14 mouse cellular contexts compared by ENCODE assay signal in the genomic region with DNA sequence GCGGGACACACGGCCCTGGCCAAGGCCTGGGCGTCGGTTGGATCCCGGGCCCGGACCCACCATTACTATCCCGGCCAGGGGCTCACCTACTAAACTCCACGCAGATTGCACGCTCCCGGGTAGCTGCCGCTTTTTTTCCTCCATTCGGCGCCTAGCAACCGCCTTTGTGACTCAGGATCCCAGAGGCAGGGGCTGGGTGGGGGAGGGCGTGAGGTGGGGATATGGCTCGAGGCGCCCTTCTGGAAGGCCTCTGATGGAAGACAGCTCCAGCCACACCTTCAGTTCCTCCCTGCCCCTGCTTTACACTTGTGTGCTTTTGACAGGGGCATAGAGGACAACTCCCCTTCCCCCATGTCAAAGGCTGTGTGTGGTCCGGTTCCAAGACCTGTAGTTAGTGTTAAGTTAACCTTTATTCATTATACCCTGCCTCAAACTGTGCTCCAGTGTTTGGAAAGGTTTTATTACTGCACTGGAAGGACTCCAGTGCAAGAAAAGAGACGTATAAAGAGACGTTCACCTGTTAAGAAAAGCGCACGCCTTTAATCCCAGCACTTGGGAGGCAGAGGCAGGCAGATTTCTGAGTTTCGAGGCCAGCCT. TPM values are rescaled to one million over a fixed set of nuclear protein-coding genes. Genes with fewer than 3 reads are reported as not detected.
DNase-seq lines count a peak whose midpoint lies in the region; ATAC-seq and TF ChIP-seq lines count a peak whose summit lies in the region.
"Had no signal": no experiment of that assay in that cellular context is flagged by ENCODE, and none has a peak within 500 bp of the region (broad histone marks: within the 10 kb centered on the region; RNA-seq: fewer than 3 reads in every experiment).

Gene Fancd2os (minus strand): TSS at position 173 of the 597 bp plus-strand sequence.

- peaks cover 18% of the 10 kb centered on the region for H3K4me1 ChIP-seq in heart, embryonic 13.5 days
- peaks cover 8% of the 10 kb centered on the region for H3K4me1 ChIP-seq in stomach, embryonic 14.5 days (ENCODE audit: control insufficient read depth, insufficient read depth, low read length)
- 0 out of 2 replicates have a peak, but pooled peaks cover 2% of the 10 kb centered on the region for H3K4me1 ChIP-seq in stomach, postnatal 0 days (replicated peaks; ENCODE audit: control insufficient read depth, insufficient read depth)
- H3K4me1 ChIP-seq in kidney, postnatal 0 days (replicated peaks; ENCODE audit: insufficient read depth, low read length), result 0 out of 2 replicates have a peak, but pooled peaks cover 2% of the 10 kb centered on the region

- no peak within 1 kb of the TSS for H3K27ac ChIP-seq in heart, embryonic 13.5 days (replicated peaks)
- H3K27ac ChIP-seq in stomach, embryonic 14.5 days (ENCODE audit: low read length), result no peak within 1 kb of the TSS
- no peak within 1 kb of the TSS for H3K27ac ChIP-seq in stomach, postnatal 0 days (replicated peaks)
- no peak within 1 kb of the TSS for H3K27ac ChIP-seq in kidney, postnatal 0 days
- H3K27ac ChIP-seq: liver, embryonic 13.5 days had no signal

- H3K4me3 ChIP-seq in heart, embryonic 13.5 days, result no peak within 1 kb of the TSS
- no peak within 1 kb of the TSS for H3K4me3 ChIP-seq in stomach, embryonic 14.5 days (ENCODE audit: low read depth, low read length)
- H3K4me3 ChIP-seq in stomach, postnatal 0 days (ENCODE audit: low read depth, low read length), result no peak within 1 kb of the TSS
- H3K4me3 ChIP-seq in kidney, postnatal 0 days (replicated peaks; ENCODE audit: low read depth, low read length), result no peak within 1 kb of the TSS
- H3K4me3 ChIP-seq: liver, embryonic 13.5 days had no signal

- TF ChIP-seq EP300 in stomach, postnatal 0 days (optimal IDR thresholded peaks at IDR 0.05), result no peak

- no peak for DNase-seq in heart, postnatal 36 days
- DNase-seq in stomach, postnatal 0 days (ENCODE audit: low spot score), result no peak
- DNase-seq in kidney, postnatal 0 days (ENCODE audit: low spot score), result no peak
- peak; percentile 26 for DNase-seq in yolk sac, embryonic 10.5 days (ENCODE audit: low spot score)
- no peak for DNase-seq in gastrocnemius, postnatal 4 days (ENCODE audit: low spot score in 2 of 2)
- DNase-seq in frontal cortex, postnatal 14 days (ENCODE audit: low spot score in 2 of 2), result no peak
- DNase-seq: layer of hippocampus, postnatal 36 days; liver, embryonic 13.5 days; right cerebral cortex, adult 18-20 months had no signal

- no peaks in the 10 kb centered on the region for H3K9me3 ChIP-seq in heart, embryonic 13.5 days
- no peaks in the 10 kb centered on the region for H3K9me3 ChIP-seq in stomach, embryonic 14.5 days (ENCODE audit: control insufficient read depth, low read depth, low read length)
- H3K9me3 ChIP-seq in stomach, postnatal 0 days (ENCODE audit: control insufficient read depth, low read length), result no peaks in the 10 kb centered on the region
- no peaks in the 10 kb centered on the region for H3K9me3 ChIP-seq in kidney, postnatal 0 days (replicated peaks; ENCODE audit: low read length)
- H3K9me3 ChIP-seq: liver, embryonic 13.5 days had no signal

- 45% methylated on average over 23 of the region's 23 CpGs for WGBS in heart, embryonic 13.5 days
- WGBS in stomach, embryonic 14.5 days, result 48% methylated on average over 23 of the region's 23 CpGs
- WGBS in stomach, postnatal 0 days, result 43% methylated on average over 23 of the region's 23 CpGs
- WGBS in kidney, postnatal 0 days, result 45% methylated on average over 23 of the region's 23 CpGs

- H3K27me3 ChIP-seq in heart, embryonic 13.5 days (replicated peaks), result no peaks in the 10 kb centered on the region
- H3K27me3 ChIP-seq in stomach, embryonic 14.5 days (ENCODE audit: control insufficient read depth, insufficient read depth, low read length), result no peaks in the 10 kb centered on the region
- H3K27me3 ChIP-seq in stomach, postnatal 0 days (ENCODE audit: control insufficient read depth, insufficient read depth, low read length), result no peaks in the 10 kb centered on the region
- no peaks in the 10 kb centered on the region for H3K27me3 ChIP-seq in kidney, postnatal 0 days (ENCODE audit: insufficient read depth, low read length)
- H3K27me3 ChIP-seq: CH12.LX; liver, embryonic 13.5 days had no signal

- H3K4me2 ChIP-seq in heart, embryonic 13.5 days, result 0 out of 2 replicates have a peak within 1 kb of the TSS, but pooled peaks have one; percentile 3
- H3K4me2 ChIP-seq in stomach, embryonic 14.5 days (replicated peaks; ENCODE audit: low read depth, low read length), result 0 out of 2 replicates have a peak within 1 kb of the TSS, but pooled peaks have one; percentile 7
- no peak within 1 kb of the TSS for H3K4me2 ChIP-seq in stomach, postnatal 0 days (replicated peaks; ENCODE audit: low read depth)
- H3K4me2 ChIP-seq in kidney, postnatal 0 days (ENCODE audit: low read length), result 0 out of 2 replicates have a peak within 1 kb of the TSS, but pooled peaks have one; percentile 6
- H3K4me2 ChIP-seq: liver, embryonic 13.5 days had no signal

- no peak for TF ChIP-seq CTCF in stomach, postnatal 0 days (IDR thresholded peaks at IDR 0.05; ENCODE audit: low read depth)
- TF ChIP-seq CTCF in kidney, postnatal 0 days (IDR thresholded peaks at IDR 0.05; ENCODE audit: low read depth), result no peak

- peaks cover 15% of the 10 kb centered on the region; the same call in 1 of the 2 replicates for H3K36me3 ChIP-seq in heart, embryonic 13.5 days
- H3K36me3 ChIP-seq in stomach, embryonic 14.5 days (ENCODE audit: control insufficient read depth, insufficient read depth, low read length), result no peaks in the 10 kb centered on the region; the same call in 1 of the 2 replicates
- no peaks in the 10 kb centered on the region for H3K36me3 ChIP-seq in stomach, postnatal 0 days (ENCODE audit: control insufficient read depth, insufficient read depth, low read length)
- no peaks in the 10 kb centered on the region for H3K36me3 ChIP-seq in kidney, postnatal 0 days (ENCODE audit: insufficient read depth, low read length)

- ATAC-seq in heart, embryonic 13.5 days (ENCODE audit: extremely low read depth, insufficient number of reproducible peaks, low FRiP score, low TSS enrichment), result no peak
- ATAC-seq in stomach, embryonic 14.5 days (ENCODE audit: insufficient number of reproducible peaks, insufficient read depth, low FRiP score, low read depth), result no peak
- ATAC-seq in stomach, postnatal 0 days (ENCODE audit: low FRiP score, low TSS enrichment), result no peak
- ATAC-seq in kidney, postnatal 0 days (replicated peaks; ENCODE audit: low FRiP score, low read depth), result 0 out of 2 replicates have a peak, but pooled peaks have one; percentile 23

- intact Hi-C loops in heart, postnatal 36 days (cut with DNase I), result loop anchor here (5.0 to 10.0 kb wide), 2 partner anchors 68 to 276 kb away; partner anchors contain the start of genes Emc3, Fancd2 and Ogg1

- no peak within 1 kb of the TSS for H3K9ac ChIP-seq in heart, embryonic 13.5 days
- no peak within 1 kb of the TSS for H3K9ac ChIP-seq in stomach, embryonic 14.5 days (replicated peaks; ENCODE audit: low read depth, low read length)
- H3K9ac ChIP-seq in stomach, postnatal 0 days (ENCODE audit: low read length), result no peak within 1 kb of the TSS; the same call in 1 of the 2 replicates
- no peak within 1 kb of the TSS for H3K9ac ChIP-seq in kidney, postnatal 0 days (ENCODE audit: low read depth, low read length)
- H3K9ac ChIP-seq: liver, embryonic 13.5 days had no signal

RNA-seq across cellular contexts. Expression of gene Fancd2os, which starts in this region (rescaled TPM):
- polyA plus RNA-seq in heart, embryonic 13.5 days (2015; fragmentation: Nextera tagmentation; extraction: Ambion mirVana), result 0.13 TPM in 1 of 2 replicates, not detected in the other
- total RNA-seq in heart, postnatal 36 days (2021), result not detected
- 0.28 and 0.82 TPM in 2 replicates for polyA plus RNA-seq in stomach, embryonic 14.5 days (2014; fragmentation: Nextera tagmentation; extraction: Ambion mirVana)
- polyA plus RNA-seq in stomach, postnatal 0 days (2015; fragmentation: Nextera tagmentation; extraction: Ambion mirVana), result not detected in 2 replicates
- polyA plus RNA-seq in kidney, postnatal 0 days (2015; fragmentation: Nextera tagmentation; extraction: Ambion mirVana), result 1.6 TPM in 2 replicates
- not detected for total RNA-seq in gastrocnemius, postnatal 4 days (2021)
- total RNA-seq: CH12.LX; megakaryocyte-erythroid progenitor cell, adult 5-6 weeks had no signal
- polyA plus RNA-seq: heart, postnatal 0 days had no signal
